Mouse (Mus musculus) layer of hippocampus, adult 2 months (tissue): ENCODE measurements around the gene 4833420G17Rik. TPM values are rescaled to one million over a fixed set of nuclear protein-coding genes. Genes with fewer than 3 reads are reported as not detected.

Experiments
- DNase-seq, 2 experiments: peaks; one replicate each; pipeline ENCODE4 v3.0.0; 2022; ENCODE audit warnings: low spot score in 2 of 2
- H3K27ac ChIP-seq: fragments of 200-600 bp; 2 replicates; pipeline ENCODE4 v1.8.1; 2022
- H3K4me3 ChIP-seq: fragments of 200-600 bp; 2 replicates; pipeline ENCODE4 v1.8.1; 2022; ENCODE audit warnings: mild to moderate bottlenecking
- CTCF ChIP-seq: fragments of 200-600 bp; conservative IDR thresholded peaks from 2 replicates; pipeline ENCODE4 v1.8.1; 2022; ENCODE audit warnings: antibody characterized with exemption, mild to moderate bottlenecking, moderate library complexity
- long read RNA-seq, 2 experiments: library from polyadenylated mRNA; stranded (forward); transcript quantifications; one replicate each; pipeline ENCODE4 v2.0.0; 2021; ENCODE audit warnings: borderline mapping rate in 2 of 2
- total RNA-seq, 2 experiments: library from RNA; stranded (reverse); gene quantifications; 2 replicates each; pipeline ENCODE4 v1.2.3; 2021

Gene 4833420G17Rik
- total RNA-seq: 10 to 100 TPM; 26.8 to 27.5 TPM
- long read RNA-seq, experiment 1, partial matches to known transcripts: 2 of 18 reads
- long read RNA-seq, experiment 1, other reads (novel, unspliced or antisense): 12 of 18 reads
- long read RNA-seq, experiment 2, partial matches to known transcripts: 2 of 23 reads
- long read RNA-seq, experiment 2, other reads (novel, unspliced or antisense): 14 of 23 reads

DNA sequence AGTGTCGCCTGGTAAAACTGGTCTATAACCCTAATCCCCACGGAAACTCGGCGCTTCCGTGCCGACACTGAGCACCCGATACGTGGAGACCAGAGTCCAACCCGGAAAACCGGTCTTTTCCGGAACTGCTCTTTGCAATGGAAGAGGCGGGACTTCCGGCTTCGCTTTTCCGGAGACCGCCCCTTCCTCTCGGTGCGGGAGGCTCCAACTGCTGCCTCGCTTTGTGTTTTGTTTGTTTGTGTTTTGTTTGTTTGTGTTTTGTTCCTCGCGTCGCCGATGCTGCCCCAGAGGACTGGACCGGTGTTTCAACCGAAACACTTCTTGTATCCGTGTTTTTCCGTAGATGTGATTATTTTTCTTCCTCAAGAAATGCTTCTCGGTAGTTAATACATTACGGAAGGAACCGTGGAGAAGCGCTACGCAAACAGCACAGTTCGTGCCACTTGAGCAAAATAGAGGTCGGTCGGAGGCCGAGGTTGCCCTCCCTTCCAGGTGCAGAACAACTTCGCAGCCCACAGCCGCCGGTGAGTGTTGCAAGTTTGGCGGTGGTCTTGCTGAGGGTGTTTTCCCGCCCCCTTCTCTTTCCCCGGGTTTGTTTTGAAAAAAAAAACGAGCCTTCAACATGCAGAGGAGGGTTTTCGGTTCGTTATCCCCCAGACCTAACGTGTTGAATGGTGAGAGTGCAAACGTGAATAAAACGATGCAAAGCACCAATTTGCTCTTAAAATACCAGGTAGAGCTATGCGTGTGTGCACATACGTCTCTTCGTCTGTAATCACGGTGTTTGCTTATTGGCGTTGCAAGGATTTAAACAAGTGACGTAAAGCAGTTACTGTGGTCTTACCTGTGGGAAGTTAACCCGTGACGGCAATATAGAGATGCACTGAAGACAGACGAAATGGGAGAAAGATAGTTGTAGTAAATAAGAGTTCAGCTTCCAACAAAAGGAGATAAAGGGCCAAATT lies at the start of gene 4833420G17Rik:
Gene 4833420G17Rik (plus strand): TSS at position 173 of the 965 bp plus-strand sequence.
- H3K4me3 ChIP-seq: peak within 1 kb of the TSS; percentile 69
- DNase-seq: peak; percentile 89 to 92
- TF ChIP-seq CTCF: no peak
- H3K27ac ChIP-seq: peak within 1 kb of the TSS; percentile 93

- DNase-seq: no peak
- Histone ChIP-seq H3K4me3 (no peak overlapping the region), H3K27ac (no peak overlapping the region)
- no peak for TF ChIP-seq CTCF
Observed at GRCm38 (mm10) chr13:119413026-119413425, 49.5 kb upstream of the 4833420G17Rik start.

GRCm38 (mm10) chr13:119418479-119418878 lies 44.1 kb upstream of the 4833420G17Rik start:
- TF ChIP-seq CTCF: no peak
- DNase-seq: no peak
- H3K27ac ChIP-seq: no peak overlapping the region
- no peak overlapping the region for H3K4me3 ChIP-seq

DNA sequence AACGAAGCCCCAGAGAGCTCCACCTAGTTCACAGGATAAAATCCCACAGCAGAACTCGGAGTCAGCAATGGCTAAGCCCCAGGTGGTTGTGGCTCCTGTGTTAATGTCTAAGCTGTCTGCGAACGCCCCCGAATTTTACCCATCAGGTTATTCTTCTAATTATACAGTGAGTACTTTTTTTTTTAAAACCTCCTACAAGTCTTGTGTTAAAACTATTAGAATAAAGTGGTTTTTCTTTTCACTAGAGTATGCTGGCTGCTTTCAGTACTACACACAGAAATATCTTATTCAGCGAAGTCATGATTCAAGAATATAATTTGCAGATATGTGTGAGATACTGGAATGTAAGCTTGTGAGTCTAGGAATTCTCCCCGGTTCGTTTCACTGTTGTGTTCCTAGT lies 32.4 kb upstream of the 4833420G17Rik start:
- DNase-seq: no peak
- peak; percentile 59 for TF ChIP-seq CTCF
- Histone ChIP-seq H3K4me3 (peak overlapping the region; percentile 83), H3K27ac (0 out of 2 replicates have a peak overlapping the region, but pooled peaks have one; percentile 59)

GRCm38 (mm10) chr13:119432041-119432440 lies 30.5 kb upstream of the 4833420G17Rik start:
- DNase-seq: no peak
- TF ChIP-seq CTCF: no peak
- Histone ChIP-seq H3K27ac (no peak overlapping the region), H3K4me3 (no peak overlapping the region)

GRCm38 (mm10) chr13:119434359-119434758 lies 28.2 kb upstream of the 4833420G17Rik start:
- TF ChIP-seq CTCF: no peak
- no peak for DNase-seq
- Histone ChIP-seq H3K4me3 (no peak overlapping the region), H3K27ac (no peak overlapping the region)

GRCm38 (mm10) chr13:119442244-119442643 lies 20.3 kb upstream of the 4833420G17Rik start:
- no peak for DNase-seq
- TF ChIP-seq CTCF: no peak
- H3K4me3 ChIP-seq: no peak overlapping the region
- no peak overlapping the region for H3K27ac ChIP-seq

DNA sequence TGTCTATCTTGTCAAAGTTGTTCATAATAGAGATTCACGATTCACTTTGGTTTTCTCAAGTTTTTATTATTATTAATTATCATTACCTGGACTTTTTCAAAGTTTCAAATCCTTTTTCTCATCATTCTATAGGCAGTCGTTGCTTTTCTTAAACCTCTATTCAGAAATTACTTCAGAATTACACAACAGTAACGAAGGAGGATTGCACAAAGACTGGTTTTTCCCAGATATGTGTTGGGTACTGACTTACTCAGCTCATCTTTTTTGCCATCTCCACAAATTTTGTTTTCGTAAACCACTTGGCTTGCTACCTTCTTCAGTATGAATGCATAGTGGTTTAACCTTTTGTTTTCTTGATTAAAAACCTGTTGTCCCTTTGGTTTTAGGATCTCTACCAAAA lies 9.0 kb upstream of the 4833420G17Rik start:
- H3K4me3 ChIP-seq: no peak overlapping the region
- DNase-seq: no peak
- TF ChIP-seq CTCF: no peak
- no peak overlapping the region for H3K27ac ChIP-seq

- Histone ChIP-seq H3K27ac (no peak overlapping the region), H3K4me3 (no peak overlapping the region)
- no peak for TF ChIP-seq CTCF
- no peak for DNase-seq
Observed at GRCm38 (mm10) chr13:119455082-119455481, 7.5 kb upstream of the 4833420G17Rik start.

DNA sequence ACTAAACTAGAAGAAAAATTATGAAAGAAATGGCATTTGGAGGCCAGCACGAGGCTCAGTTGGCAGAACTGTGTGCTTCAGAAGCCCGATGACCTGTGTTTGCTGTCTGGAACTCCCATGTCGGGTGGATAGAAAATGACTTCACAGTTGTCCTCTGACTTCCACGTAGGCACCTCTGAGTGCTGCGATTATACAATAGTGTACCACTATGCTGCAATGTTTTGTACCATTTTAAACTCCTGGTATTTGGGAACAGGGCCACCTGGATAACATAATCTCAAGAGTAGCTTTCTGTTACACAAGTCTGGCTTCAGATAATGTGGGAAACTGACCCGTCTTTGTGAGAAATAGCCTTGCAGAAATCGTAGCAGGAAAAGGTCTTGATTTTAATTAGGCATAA lies 6.2 kb upstream of the 4833420G17Rik start:
- no peak for DNase-seq
- no peak for TF ChIP-seq CTCF

DNA sequence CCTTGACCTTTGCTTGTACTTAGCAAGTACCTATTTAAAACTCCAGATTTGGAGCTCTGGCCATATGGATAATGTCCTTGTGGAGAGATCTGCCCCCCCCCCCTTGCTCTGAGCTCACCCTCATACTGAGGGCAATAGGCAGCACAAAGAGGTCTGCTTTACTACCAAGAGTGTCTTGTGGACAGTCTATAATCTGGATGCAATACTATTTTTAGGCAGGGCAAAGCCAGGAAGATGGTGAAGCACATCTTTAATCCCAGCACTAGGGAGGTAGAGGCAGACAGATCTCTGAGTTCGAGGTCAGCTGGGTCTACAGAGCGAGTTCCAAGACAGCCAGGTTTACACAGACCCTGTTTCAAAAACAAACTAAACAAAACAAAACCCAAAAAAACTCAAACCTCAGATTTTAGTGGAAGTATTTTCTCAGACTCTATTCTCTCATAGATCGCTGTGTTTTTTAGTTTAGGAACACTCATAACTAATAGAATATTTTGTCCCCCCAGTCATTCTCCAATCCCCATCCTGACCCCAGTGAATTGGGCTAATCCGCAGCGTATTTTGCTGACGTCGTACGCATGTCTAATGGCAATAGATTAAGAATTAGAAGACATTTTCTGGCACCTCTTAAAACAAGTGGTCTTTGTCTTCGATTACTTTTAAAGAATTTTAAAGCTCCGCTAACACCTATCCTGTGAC lies 520 bp upstream of the 4833420G17Rik start:
- H3K27ac ChIP-seq: peak overlapping the region; percentile 93
- no peak for DNase-seq
- TF ChIP-seq CTCF: no peak
- H3K4me3 ChIP-seq: peak overlapping the region; percentile 69

More for the DNA sequence above, 6.2 kb upstream of the 4833420G17Rik start:
- Histone ChIP-seq H3K27ac (no peak overlapping the region), H3K4me3 (no peak overlapping the region)

- H3K27ac ChIP-seq: no peak overlapping the region
- DNase-seq: no peak
- no peak for TF ChIP-seq CTCF
- H3K4me3 ChIP-seq: no peak overlapping the region
Observed at GRCm38 (mm10) chr13:119476631-119477030, 14.1 kb downstream of the 4833420G17Rik start.

DNA sequence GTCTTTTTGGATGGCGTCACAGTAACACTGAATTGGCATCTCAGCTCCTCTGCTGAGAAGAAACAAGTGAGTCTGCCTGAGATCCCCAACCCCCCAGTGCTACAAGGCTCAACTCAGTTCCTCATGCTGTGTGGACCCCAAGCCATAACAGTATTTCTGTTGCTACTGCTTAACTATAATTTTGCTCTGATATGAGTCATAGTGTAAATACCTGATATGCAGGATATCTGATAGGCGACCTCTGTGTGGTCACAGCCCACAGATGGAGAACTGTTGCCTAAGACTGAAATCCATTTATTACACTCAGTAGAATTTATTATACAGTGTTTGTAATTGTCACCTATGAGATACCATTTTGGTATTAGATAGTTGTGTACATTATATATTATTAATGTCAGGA lies 15.2 kb downstream of the 4833420G17Rik start:
- no peak for TF ChIP-seq CTCF
- H3K4me3 ChIP-seq: no peak overlapping the region
- DNase-seq: no peak
- H3K27ac ChIP-seq: no peak overlapping the region
